Mouse (Mus musculus): ENCODE results near the gene Unc5cl. TPM values are rescaled to one million over a fixed set of nuclear protein-coding genes. Genes with fewer than 3 reads are reported as not detected.

Gene Unc5cl
- total and polyA plus RNA-seq, 2 experiments, result 0.43 TPM; not detected in 1

GRCm38 (mm10) chr17:48588674-48589073 is 134.0 kb downstream of the Unc5cl start:
- no peak for TF ChIP-seq POLR2A (IDR thresholded peaks at IDR 0.05; ENCODE audit: extremely low read depth, insufficient read depth, low read length)
- no peak for TF ChIP-seq CTCF (IDR thresholded peaks at IDR 0.05; ENCODE audit: low read depth, low read length)
- Histone ChIP-seq H3K27me3 (ENCODE audit: control insufficient read depth, insufficient read depth, low read length) (no peaks in the 10 kb centered on the region), H3K9ac (ENCODE audit: low read depth, low read length) (no peak overlapping the region), H3K4me3 (ENCODE audit: insufficient read depth, low read depth, low read length) (no peak overlapping the region), H3K79me2 (ENCODE audit: control insufficient read depth, insufficient read depth, low read length) (no peaks in the 10 kb centered on the region), H3K36me3 (ENCODE audit: control insufficient read depth, insufficient read depth, low read length) (no peaks in the 10 kb centered on the region), H3K4me1 (ENCODE audit: control insufficient read depth, insufficient read depth, low read length) (no peaks in the 10 kb centered on the region), H3K27ac (replicated peaks; ENCODE audit: insufficient read depth, low read depth, low read length) (no peak overlapping the region)
- WGBS, result 41% methylated on average over 3 of the region's 3 CpGs
- peak; percentile 42 for DNase-seq (ENCODE audit: extremely low read depth, low read depth, low spot score)

Other genes starting within 250 kb of the Unc5cl start
- gene Trem1, start 222.1 kb upstream of the Unc5cl start, total RNA-seq (2014; rRNA removed), result not detected in 2 replicates
- gene Trem1, start 222.1 kb upstream of the Unc5cl start, polyA plus RNA-seq (2012; rRNA removed), result 0.04 TPM in 1 of 2 replicates, not detected in the other
- gene Trem3, start 207.1 kb upstream of the Unc5cl start, total RNA-seq (2014; rRNA removed), result 0.34 TPM in 1 of 2 replicates, not detected in the other
- 0.09 and 0.21 TPM in 2 replicates for gene Trem3, start 207.1 kb upstream of the Unc5cl start, polyA plus RNA-seq (2012; rRNA removed)
- gene Treml4, start 190.6 kb upstream of the Unc5cl start, total RNA-seq (2014; rRNA removed), result 4.2 and 4.4 TPM in 2 replicates
- 2.8 and 4.6 TPM in 2 replicates for gene Treml4, start 190.6 kb upstream of the Unc5cl start, polyA plus RNA-seq (2012; rRNA removed)
- gene Treml2, start 155.4 kb upstream of the Unc5cl start, total RNA-seq (2014; rRNA removed), result 0.09 and 0.20 TPM in 2 replicates
- 0.26 and 0.34 TPM in 2 replicates for gene Treml2, start 155.4 kb upstream of the Unc5cl start, polyA plus RNA-seq (2012; rRNA removed)
- gene B430306N03Rik, start 138.8 kb upstream of the Unc5cl start, total RNA-seq (2014; rRNA removed), result 0.83 and 1.0 TPM in 2 replicates
- gene B430306N03Rik, start 138.8 kb upstream of the Unc5cl start, polyA plus RNA-seq (2012; rRNA removed), result 0.90 and 1.9 TPM in 2 replicates
- 0.74 and 2.2 TPM in 2 replicates for gene Trem2, start 108.5 kb upstream of the Unc5cl start, total RNA-seq (2014; rRNA removed)
- 0.15 and 0.34 TPM in 2 replicates for gene Trem2, start 108.5 kb upstream of the Unc5cl start, polyA plus RNA-seq (2012; rRNA removed)
- gene Treml1, start 95.0 kb upstream of the Unc5cl start, total RNA-seq (2014; rRNA removed), result 0.34 TPM in 1 of 2 replicates, not detected in the other
- 0.19 and 0.39 TPM in 2 replicates for gene Treml1, start 95.0 kb upstream of the Unc5cl start, polyA plus RNA-seq (2012; rRNA removed)
- gene Nfya, start 45.0 kb upstream of the Unc5cl start, total RNA-seq (2014; rRNA removed), result 10.6 and 12.1 TPM in 2 replicates
- gene Nfya, start 45.0 kb upstream of the Unc5cl start, polyA plus RNA-seq (2012; rRNA removed), result 11.0 and 16.3 TPM in 2 replicates
- gene Oard1, start 44.9 kb upstream of the Unc5cl start, total RNA-seq (2014; rRNA removed), result 20.9 and 25.0 TPM in 2 replicates
- 8.7 and 9.0 TPM in 2 replicates for gene Oard1, start 44.9 kb upstream of the Unc5cl start, polyA plus RNA-seq (2012; rRNA removed)
- 0.28 TPM in 1 of 2 replicates, not detected in the other for gene Apobec2, start 22.0 kb upstream of the Unc5cl start, total RNA-seq (2014; rRNA removed)
- not detected in 2 replicates for gene Apobec2, start 22.0 kb upstream of the Unc5cl start, polyA plus RNA-seq (2012; rRNA removed)
- not detected in 2 replicates for gene Tspo2, start 3.4 kb upstream of the Unc5cl start, total RNA-seq (2014; rRNA removed)
- gene Tspo2, start 3.4 kb upstream of the Unc5cl start, polyA plus RNA-seq (2012; rRNA removed), result 0.34 TPM in 1 of 2 replicates, not detected in the other

Measured in liver, adult 2 months (tissue).